Mouse (Mus musculus): Measurements from ENCODE around the gene C7.

Gene C7

GRCm38 (mm10) chr15:4973355-4973754 lies 90.2 kb downstream of the C7 start:
- no peak for DNase-seq
